Mouse (Mus musculus): ENCODE data around the gene Cebpzos. TPM values are rescaled to one million over a fixed set of nuclear protein-coding genes. Genes with fewer than 3 reads are reported as not detected.

Gene Cebpzos
- polyA plus RNA-seq, 1 experiment, result 25.3 TPM

GRCm38 (mm10) chr17:78894991-78895390 lies 21.3 kb upstream of the Cebpzos start:
- H3K27me3 ChIP-seq (ENCODE audit: control insufficient read depth, insufficient read depth, insufficient read length), result no peaks in the 10 kb centered on the region
- H3K36me3 ChIP-seq (ENCODE audit: control insufficient read depth, insufficient read depth), result no peaks in the 10 kb centered on the region
- H3K4me3 ChIP-seq, result no peak overlapping the region
- no peak overlapping the region for H3ac ChIP-seq (ENCODE audit: control insufficient read depth, insufficient read length)
- H3K79me2 ChIP-seq (ENCODE audit: control insufficient read depth, insufficient read depth), result no peaks in the 10 kb centered on the region
- TF ChIP-seq MYOD1 (IDR thresholded peaks at IDR 0.05; ENCODE audit: control insufficient read depth in 1 of 3, insufficient read length in 2 of 3, low read depth in 2 of 3) (no peak), TCF12 (IDR thresholded peaks at IDR 0.05; ENCODE audit: insufficient read depth, poor library complexity, severe bottlenecking) (no peak), TCF3 (IDR thresholded peaks at IDR 0.05; ENCODE audit: insufficient read length, low read depth) (no peak), E2F4 (IDR thresholded peaks at IDR 0.05; ENCODE audit: insufficient read depth) (no peak), POLR2A (IDR thresholded peaks at IDR 0.05; ENCODE audit: insufficient read length, low read depth) (no peak), REST (IDR thresholded peaks at IDR 0.05; ENCODE audit: insufficient read depth, insufficient read length) (no peak), CEBPB (IDR thresholded peaks at IDR 0.05; ENCODE audit: insufficient read depth, poor library complexity, severe bottlenecking) (no peak), SRF (IDR thresholded peaks at IDR 0.05; ENCODE audit: control insufficient read depth, insufficient read length, low read depth) (no peak), USF1 (IDR thresholded peaks at IDR 0.05; ENCODE audit: low read depth) (no peak), MAX (IDR thresholded peaks at IDR 0.05; ENCODE audit: low read depth) (no peak), POLR2AphosphoS2 (IDR thresholded peaks at IDR 0.05; ENCODE audit: insufficient read length, low read depth) (no peak), MYOG (IDR thresholded peaks at IDR 0.05; ENCODE audit: control insufficient read depth in 1 of 3, insufficient read depth in 1 of 3, insufficient read length in 2 of 3, low read depth in 2 of 3) (no peak)
- H3K4me2 ChIP-seq (ENCODE audit: low read depth), result no peak overlapping the region

- TF ChIP-seq USF1 (IDR thresholded peaks at IDR 0.05; ENCODE audit: low read depth), result no peak
- TF ChIP-seq REST (IDR thresholded peaks at IDR 0.05; ENCODE audit: insufficient read depth, insufficient read length), result no peak
- no peak for TF ChIP-seq POLR2A (IDR thresholded peaks at IDR 0.05; ENCODE audit: insufficient read length, low read depth)
- TF ChIP-seq POLR2AphosphoS2 (IDR thresholded peaks at IDR 0.05; ENCODE audit: insufficient read length, low read depth), result no peak
- TF ChIP-seq TCF3 (IDR thresholded peaks at IDR 0.05; ENCODE audit: insufficient read length, low read depth), result no peak
- no peak for TF ChIP-seq CEBPB (IDR thresholded peaks at IDR 0.05; ENCODE audit: insufficient read depth, poor library complexity, severe bottlenecking)
- no peaks in the 10 kb centered on the region for H3K27me3 ChIP-seq (ENCODE audit: control insufficient read depth, insufficient read depth, insufficient read length)
- no peak overlapping the region for H3K4me3 ChIP-seq
- H3K4me2 ChIP-seq (ENCODE audit: low read depth), result peak overlapping the region; percentile 73
- no peaks in the 10 kb centered on the region for H3K79me2 ChIP-seq (ENCODE audit: control insufficient read depth, insufficient read depth)
- no peak overlapping the region for H3ac ChIP-seq (ENCODE audit: control insufficient read depth, insufficient read length)
- H3K36me3 ChIP-seq (ENCODE audit: control insufficient read depth, insufficient read depth), result no peaks in the 10 kb centered on the region
These were observed 20.9 kb upstream of the Cebpzos start for GRCm38 (mm10) chr17:78895394-78895793.

GRCm38 (mm10) chr17:78903158-78903557 lies 13.1 kb upstream of the Cebpzos start:
- H3K4me2 ChIP-seq (ENCODE audit: low read depth), result no peak overlapping the region
- no peaks in the 10 kb centered on the region for H3K36me3 ChIP-seq (ENCODE audit: control insufficient read depth, insufficient read depth)
- H3ac ChIP-seq (ENCODE audit: control insufficient read depth, insufficient read length), result no peak overlapping the region
- no peaks in the 10 kb centered on the region for H3K79me2 ChIP-seq (ENCODE audit: control insufficient read depth, insufficient read depth)
- H3K27me3 ChIP-seq (ENCODE audit: control insufficient read depth, insufficient read depth, insufficient read length), result no peaks in the 10 kb centered on the region
- no peak for TF ChIP-seq MYOD1 (IDR thresholded peaks at IDR 0.05; ENCODE audit: control insufficient read depth in 1 of 3, insufficient read length in 2 of 3, low read depth in 2 of 3)
- TF ChIP-seq REST (IDR thresholded peaks at IDR 0.05; ENCODE audit: insufficient read depth, insufficient read length), result no peak
- no peak for TF ChIP-seq POLR2AphosphoS2 (IDR thresholded peaks at IDR 0.05; ENCODE audit: insufficient read length, low read depth)
- TF ChIP-seq USF1 (IDR thresholded peaks at IDR 0.05; ENCODE audit: low read depth), result no peak
- TF ChIP-seq CEBPB (IDR thresholded peaks at IDR 0.05; ENCODE audit: insufficient read depth, poor library complexity, severe bottlenecking), result no peak
- no peak for TF ChIP-seq TCF3 (IDR thresholded peaks at IDR 0.05; ENCODE audit: insufficient read length, low read depth)
- TF ChIP-seq TCF12 (IDR thresholded peaks at IDR 0.05; ENCODE audit: insufficient read depth, poor library complexity, severe bottlenecking), result no peak
- TF ChIP-seq SRF (IDR thresholded peaks at IDR 0.05; ENCODE audit: control insufficient read depth, insufficient read length, low read depth), result no peak
- no peak for TF ChIP-seq MAX (IDR thresholded peaks at IDR 0.05; ENCODE audit: low read depth)
- no peak for TF ChIP-seq E2F4 (IDR thresholded peaks at IDR 0.05; ENCODE audit: insufficient read depth)
- TF ChIP-seq POLR2A (IDR thresholded peaks at IDR 0.05; ENCODE audit: insufficient read length, low read depth), result no peak
- no peak for TF ChIP-seq MYOG (IDR thresholded peaks at IDR 0.05; ENCODE audit: control insufficient read depth in 1 of 3, insufficient read depth in 1 of 3, insufficient read length in 2 of 3, low read depth in 2 of 3)
- no peak overlapping the region for H3K4me3 ChIP-seq

GRCm38 (mm10) chr17:78906892-78907291 lies 9.4 kb upstream of the Cebpzos start, which contains the start of gene Sult6b1:
Sult6b1 (minus strand) TSS chr17:78906992.
- no peak within 1 kb of the TSS for H3K4me2 ChIP-seq (ENCODE audit: low read depth)
- TF ChIP-seq TCF3 (IDR thresholded peaks at IDR 0.05; ENCODE audit: insufficient read length, low read depth), result no peak
- TF ChIP-seq CEBPB (IDR thresholded peaks at IDR 0.05; ENCODE audit: insufficient read depth, poor library complexity, severe bottlenecking), result no peak
- no peak for TF ChIP-seq USF1 (IDR thresholded peaks at IDR 0.05; ENCODE audit: low read depth)
- TF ChIP-seq SRF (IDR thresholded peaks at IDR 0.05; ENCODE audit: control insufficient read depth, insufficient read length, low read depth), result no peak
- no peak for TF ChIP-seq TCF12 (IDR thresholded peaks at IDR 0.05; ENCODE audit: insufficient read depth, poor library complexity, severe bottlenecking)
- TF ChIP-seq E2F4 (IDR thresholded peaks at IDR 0.05; ENCODE audit: insufficient read depth), result no peak
- no peak for TF ChIP-seq MAX (IDR thresholded peaks at IDR 0.05; ENCODE audit: low read depth)
- TF ChIP-seq MYOG (IDR thresholded peaks at IDR 0.05; ENCODE audit: control insufficient read depth in 1 of 3, insufficient read depth in 1 of 3, insufficient read length in 2 of 3, low read depth in 2 of 3), result no peak
- no peak within 1 kb of the TSS for H3ac ChIP-seq (ENCODE audit: control insufficient read depth, insufficient read length)
- H3K27me3 ChIP-seq (ENCODE audit: control insufficient read depth, insufficient read depth, insufficient read length), result no peaks in the 10 kb centered on the region
- no peaks in the 10 kb centered on the region for H3K79me2 ChIP-seq (ENCODE audit: control insufficient read depth, insufficient read depth)
- no peak within 1 kb of the TSS for H3K4me3 ChIP-seq
- H3K36me3 ChIP-seq (ENCODE audit: control insufficient read depth, insufficient read depth), result no peaks in the 10 kb centered on the region

GRCm38 (mm10) chr17:78909374-78909773 lies 6.9 kb upstream of the Cebpzos start:
- H3K36me3 ChIP-seq (ENCODE audit: control insufficient read depth, insufficient read depth), result no peaks in the 10 kb centered on the region
- H3K79me2 ChIP-seq (ENCODE audit: control insufficient read depth, insufficient read depth), result no peaks in the 10 kb centered on the region
- no peaks in the 10 kb centered on the region for H3K27me3 ChIP-seq (ENCODE audit: control insufficient read depth, insufficient read depth, insufficient read length)
- H3K4me2 ChIP-seq (ENCODE audit: low read depth), result no peak overlapping the region
- no peak overlapping the region for H3ac ChIP-seq (ENCODE audit: control insufficient read depth, insufficient read length)
- H3K4me3 ChIP-seq, result no peak overlapping the region
- no peak for TF ChIP-seq TCF3 (IDR thresholded peaks at IDR 0.05; ENCODE audit: insufficient read length, low read depth)
- no peak for TF ChIP-seq USF1 (IDR thresholded peaks at IDR 0.05; ENCODE audit: low read depth)
- no peak for TF ChIP-seq POLR2A (IDR thresholded peaks at IDR 0.05; ENCODE audit: insufficient read length, low read depth)
- no peak for TF ChIP-seq MAX (IDR thresholded peaks at IDR 0.05; ENCODE audit: low read depth)
